8 mouse cellular contexts compared by ENCODE assay signal in the genomic region with DNA sequence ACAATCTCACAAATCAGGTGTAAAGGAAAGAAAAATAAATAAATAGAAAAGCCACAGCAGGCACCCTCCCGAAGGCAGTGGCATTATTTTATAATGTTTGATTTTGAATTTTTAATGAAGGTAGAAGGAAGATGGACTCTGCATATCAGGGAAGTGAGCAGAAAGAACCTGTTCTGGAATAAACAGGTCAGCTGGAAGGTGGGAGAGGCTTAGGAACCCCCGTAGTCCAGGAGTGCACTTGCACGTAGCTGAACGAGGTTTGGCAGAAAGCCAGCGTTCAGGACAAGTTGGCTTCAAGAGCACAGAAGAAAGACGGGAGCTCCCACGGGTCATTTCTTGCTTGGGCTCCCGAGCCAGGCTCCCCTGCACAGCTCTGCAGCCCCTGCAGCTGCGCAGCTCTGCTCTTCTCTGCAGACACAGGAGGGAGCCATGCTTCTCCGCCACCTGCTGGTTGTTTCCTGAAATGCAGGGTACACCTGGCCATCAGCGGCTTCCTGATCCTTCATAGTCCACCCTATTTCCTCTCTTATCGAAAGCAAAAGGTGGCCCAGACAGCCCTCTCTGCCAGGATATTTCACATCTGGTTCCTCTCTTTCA.
DNase-seq lines count a peak whose midpoint lies in the region; ATAC-seq lines count a peak whose summit lies in the region.

No protein-coding gene starts in this region.

- H3K4me1 ChIP-seq in forebrain, embryonic 11.5 days (replicated peaks; ENCODE audit: control insufficient read depth, insufficient read depth, low read length): no peaks in the 10 kb centered on the region
- no peaks in the 10 kb centered on the region for H3K4me1 ChIP-seq in liver, embryonic 15.5 days (replicated peaks)
- H3K4me1 ChIP-seq in neural tube, embryonic 12.5 days: no peaks in the 10 kb centered on the region
- no peaks in the 10 kb centered on the region for H3K4me1 ChIP-seq in stomach, embryonic 16.5 days (ENCODE audit: control insufficient read depth, insufficient read depth, low read length)

- intact Hi-C loops in heart, postnatal 10 days (cut with DNase I): loop anchor here (1.0 to 5.0 kb wide), 2 partner anchors 420 to 585 kb away; no protein-coding TSS in a partner anchor

- 18% methylated on average over 12 of the region's 12 CpGs for whole genome bisulfite sequencing in forebrain, embryonic 11.5 days
- 11% methylated on average over 12 of the region's 12 CpGs for WGBS in liver, embryonic 15.5 days (ENCODE audit: insufficient replicate concordance)
- WGBS in neural tube, embryonic 12.5 days: 13% methylated on average over 12 of the region's 12 CpGs
- WGBS in stomach, embryonic 16.5 days: 8% methylated on average over 12 of the region's 12 CpGs

- peak overlapping the region; percentile 35; the same call in 1 of the 2 replicates for H3K4me2 ChIP-seq in forebrain, embryonic 11.5 days (ENCODE audit: low read depth, low read length, severe bottlenecking)
- 0 out of 2 replicates have a peak overlapping the region, but pooled peaks have one; percentile 36 for H3K4me2 ChIP-seq in liver, embryonic 15.5 days
- peak overlapping the region; percentile 44 for H3K4me2 ChIP-seq in neural tube, embryonic 12.5 days (replicated peaks)
- H3K4me2 ChIP-seq in stomach, embryonic 16.5 days (ENCODE audit: low read depth, low read length): peak overlapping the region; percentile 19

- H3K4me3 ChIP-seq in forebrain, embryonic 11.5 days (ENCODE audit: low read depth, low read length): no peak overlapping the region
- no peak overlapping the region for H3K4me3 ChIP-seq in liver, embryonic 15.5 days (replicated peaks)
- no peak overlapping the region for H3K4me3 ChIP-seq in neural tube, embryonic 12.5 days
- H3K4me3 ChIP-seq in stomach, embryonic 16.5 days (replicated peaks; ENCODE audit: low read length): no peak overlapping the region

- no peak overlapping the region for H3K27ac ChIP-seq in forebrain, embryonic 11.5 days (ENCODE audit: low read depth, low read length)
- H3K27ac ChIP-seq in liver, embryonic 15.5 days (replicated peaks): no peak overlapping the region
- no peak overlapping the region for H3K27ac ChIP-seq in neural tube, embryonic 12.5 days
- no peak overlapping the region for H3K27ac ChIP-seq in stomach, embryonic 16.5 days (ENCODE audit: low read length)

- peak; percentile 45 to 49 for DNase-seq in CD8-positive naive resting alpha-beta T cell, adult 2 months (ENCODE audit: low read depth in 2 of 2, low spot score in 2 of 2)
- DNase-seq in c-Kit-positive CD71-negative TER-119-negative erythroid progenitor cells, embryonic 14.5 days (ENCODE audit: low read depth): peak; percentile 48
- DNase-seq in forebrain, embryonic 11.5 days (ENCODE audit: low spot score): peak; percentile 90
- peak; percentile 69 to 81 for DNase-seq in heart, postnatal 10 days
- DNase-seq in kidney, postnatal 4 days: peak; percentile 83 to 85

- H3K9ac ChIP-seq in forebrain, embryonic 11.5 days (ENCODE audit: low read length): peak overlapping the region; percentile 44
- H3K9ac ChIP-seq in liver, embryonic 15.5 days: no peak overlapping the region
- H3K9ac ChIP-seq in neural tube, embryonic 12.5 days: no peak overlapping the region
- H3K9ac ChIP-seq in stomach, embryonic 16.5 days (ENCODE audit: low read length): no peak overlapping the region

- ATAC-seq in forebrain, embryonic 11.5 days (replicated peaks; ENCODE audit: low FRiP score): peak; percentile 85
- ATAC-seq in liver, embryonic 15.5 days (ENCODE audit: insufficient read depth): no peak
- peak; percentile 92 for ATAC-seq in neural tube, embryonic 12.5 days (ENCODE audit: low FRiP score, low read depth)
- ATAC-seq in stomach, embryonic 16.5 days (ENCODE audit: insufficient read depth, low FRiP score): peak; percentile 80; the same call in 1 of the 2 replicates

- no peaks in the 10 kb centered on the region for H3K9me3 ChIP-seq in forebrain, embryonic 11.5 days (ENCODE audit: control insufficient read depth, low read length)
- H3K9me3 ChIP-seq in liver, embryonic 15.5 days (replicated peaks): no peaks in the 10 kb centered on the region
- H3K9me3 ChIP-seq in neural tube, embryonic 12.5 days: no peaks in the 10 kb centered on the region
- H3K9me3 ChIP-seq in stomach, embryonic 16.5 days (replicated peaks; ENCODE audit: control insufficient read depth, low read length): no peaks in the 10 kb centered on the region

- no peaks in the 10 kb centered on the region for H3K36me3 ChIP-seq in forebrain, embryonic 11.5 days (ENCODE audit: control insufficient read depth, insufficient read depth, low read length)
- H3K36me3 ChIP-seq in liver, embryonic 15.5 days (replicated peaks): no peaks in the 10 kb centered on the region
- no peaks in the 10 kb centered on the region for H3K36me3 ChIP-seq in neural tube, embryonic 12.5 days
- H3K36me3 ChIP-seq in stomach, embryonic 16.5 days (ENCODE audit: control insufficient read depth, insufficient read depth, low read length): no peaks in the 10 kb centered on the region

- H3K27me3 ChIP-seq in forebrain, embryonic 11.5 days (ENCODE audit: control insufficient read depth, insufficient read depth, low read length): no peaks in the 10 kb centered on the region
- H3K27me3 ChIP-seq in liver, embryonic 15.5 days: no peaks in the 10 kb centered on the region
- H3K27me3 ChIP-seq in neural tube, embryonic 12.5 days (replicated peaks): no peaks in the 10 kb centered on the region
- H3K27me3 ChIP-seq in stomach, embryonic 16.5 days (ENCODE audit: control insufficient read depth, insufficient read depth, low read length): no peaks in the 10 kb centered on the region
